Mouse (Mus musculus) layer of hippocampus, postnatal 25 days (tissue): Measurements from ENCODE around the gene Fam169b. TPM values are rescaled to one million over a fixed set of nuclear protein-coding genes. Genes with fewer than 3 reads are reported as not detected.
"Not testable (repeated sequence)": the region's sequence is repeated elsewhere in the genome, so short reads cannot be mapped to it uniquely, and the experiment has no call there.

Experiments used
- DNase-seq, 2 experiments: peaks; one replicate each; pipeline ENCODE4 v3.0.0; 2022; ENCODE audit warnings: mixed read lengths in 2 of 2, low spot score in 1 of 2; ENCODE audit errors: extremely low spot score in 1 of 2
- total RNA-seq, 2 experiments: library from RNA; stranded (reverse); gene quantifications; 2 replicates each; pipeline ENCODE4 v1.2.3; 2021

Fam169b gene
- total RNA-seq, 2 experiments from 2014 or later: 0.37 to 0.47 TPM

DNA sequence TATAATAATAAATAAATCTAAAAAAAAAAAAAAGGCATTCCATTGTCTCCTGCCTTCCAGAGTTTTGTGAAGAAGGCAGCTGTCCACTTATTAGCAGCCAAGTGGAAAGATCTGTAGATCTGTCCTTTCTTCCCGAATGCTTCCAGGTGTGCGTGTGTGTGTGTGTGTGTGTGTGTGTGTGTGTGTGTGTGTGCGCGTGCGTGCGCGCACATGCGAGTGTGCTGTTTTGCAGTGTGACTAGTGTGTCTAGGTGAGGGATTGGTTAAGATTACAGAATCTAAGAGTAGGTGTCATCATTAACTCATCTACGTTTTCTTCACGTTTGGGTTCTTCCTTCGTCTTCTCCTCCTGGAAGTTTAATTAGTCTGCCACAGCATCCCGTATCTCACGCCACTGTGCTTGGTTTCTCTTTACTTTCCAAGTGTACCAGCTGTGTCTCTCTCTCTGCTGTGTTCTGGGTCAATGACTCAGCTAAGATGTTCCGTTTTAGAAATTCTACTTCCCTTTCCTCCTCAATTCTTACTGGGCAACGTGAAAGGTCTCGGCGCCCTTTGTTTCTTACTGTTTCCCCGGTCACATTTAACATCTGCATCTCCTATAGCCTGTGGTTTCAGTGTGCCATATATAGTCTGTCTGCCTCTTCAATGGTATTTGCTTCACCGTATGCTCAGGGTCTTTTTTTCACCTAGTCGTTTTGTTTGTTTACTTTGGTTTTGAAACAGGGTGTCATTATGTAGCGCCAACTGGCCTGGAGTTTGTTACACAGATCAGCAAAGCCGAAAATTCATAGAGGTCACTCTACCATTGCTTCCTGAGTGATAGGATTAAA is 8.9 kb downstream of the Fam169b start:
- DNase-seq: no peak

GRCm38 (mm10) chr7:68283133-68283520 is 9.5 kb downstream of the Fam169b start:
- DNase-seq: not testable (repeated sequence)

GRCm38 (mm10) chr7:68283776-68284175 is 10.1 kb downstream of the Fam169b start:
- DNase-seq: no peak

- DNase-seq: no peak
Observed at GRCm38 (mm10) chr7:68285851-68286298, 12.2 kb downstream of the Fam169b start.

GRCm38 (mm10) chr7:68286526-68287481 is 13.2 kb downstream of the Fam169b start:
- no peak for DNase-seq

DNA sequence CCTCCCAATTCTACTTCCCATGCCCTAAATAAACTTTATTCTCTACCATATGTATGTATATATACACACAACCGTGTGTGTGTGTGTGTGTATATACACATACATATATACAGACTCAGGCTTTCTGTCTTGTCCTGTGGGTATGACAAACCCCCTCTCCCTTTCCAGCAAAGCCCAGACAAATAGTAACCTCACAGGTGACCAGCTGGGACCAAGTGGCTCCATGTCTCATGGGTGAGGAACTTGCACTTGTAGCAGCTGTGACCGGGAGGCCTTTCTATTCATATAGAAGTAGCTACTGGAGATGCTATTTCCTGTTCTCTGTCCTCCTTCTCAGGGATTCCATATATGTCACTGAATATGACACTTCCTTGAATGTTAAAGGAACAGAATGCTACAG is 13.9 kb downstream of the Fam169b start:
- DNase-seq: no peak

GRCm38 (mm10) chr7:68288000-68288399 is 14.4 kb downstream of the Fam169b start:
- not testable (repeated sequence) for DNase-seq

GRCm38 (mm10) chr7:68289081-68289480 is 15.4 kb downstream of the Fam169b start:
- no peak for DNase-seq

DNA sequence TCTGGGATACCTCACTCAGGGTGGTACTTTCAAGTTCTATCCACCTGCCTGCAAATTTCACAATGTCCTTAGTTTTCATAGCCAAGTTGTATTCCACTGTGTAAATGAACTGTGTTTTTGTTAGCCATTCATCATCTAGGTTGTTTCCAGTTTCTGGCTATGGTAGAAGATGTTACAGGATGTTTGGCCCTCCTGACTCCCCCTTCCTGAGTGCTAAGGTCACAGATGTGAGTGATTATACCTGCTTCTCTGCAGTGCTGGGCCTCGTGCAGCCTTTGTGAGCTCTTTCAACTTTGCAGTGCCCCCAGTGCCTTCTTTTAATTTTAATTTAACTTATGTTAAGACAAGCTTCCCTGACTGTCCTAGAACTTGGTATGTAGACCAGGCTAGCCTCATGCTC is 18.0 kb downstream of the Fam169b start:
- no peak for DNase-seq

DNA sequence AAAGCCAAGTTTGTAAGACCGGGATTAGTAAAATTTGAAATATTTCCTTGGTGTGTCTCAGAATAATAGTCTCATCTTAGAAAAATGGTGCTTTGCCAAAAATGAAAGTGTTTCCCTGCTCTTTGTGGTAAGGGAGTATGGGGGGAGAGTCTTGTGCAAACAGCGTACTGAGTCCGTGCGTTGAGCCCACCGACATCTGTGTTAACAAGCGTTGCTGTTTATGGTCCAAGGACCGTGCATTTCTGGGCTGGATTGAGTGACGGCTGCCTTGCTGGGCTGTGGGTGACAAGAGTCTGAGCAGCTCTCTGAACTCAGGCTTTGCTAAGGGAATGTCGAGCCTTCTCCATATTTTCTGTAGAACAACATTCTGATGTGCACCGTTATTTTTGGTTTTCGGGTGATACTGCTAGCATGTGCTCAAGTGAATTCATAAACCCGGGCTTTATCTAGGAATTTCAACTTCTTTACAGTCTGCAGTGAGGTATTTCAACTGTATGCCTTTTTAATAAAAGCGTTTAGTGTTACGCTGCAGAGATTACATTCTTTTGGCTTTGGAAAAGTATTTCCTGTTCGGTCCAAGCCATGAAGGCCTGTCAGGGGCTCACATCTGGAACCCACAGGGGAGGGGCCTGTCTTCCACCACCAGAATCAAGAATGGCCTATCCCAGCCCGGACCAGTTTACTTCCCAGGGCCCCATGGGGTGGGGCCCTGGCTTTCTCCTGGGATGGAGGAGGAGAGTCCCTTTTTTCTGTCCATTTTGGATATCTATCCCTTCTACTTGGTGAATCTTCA is 20.6 kb downstream of the Fam169b start:
- no peak for DNase-seq

- no peak for DNase-seq
Observed at GRCm38 (mm10) chr7:68296487-68296886, 22.8 kb downstream of the Fam169b start.

DNA sequence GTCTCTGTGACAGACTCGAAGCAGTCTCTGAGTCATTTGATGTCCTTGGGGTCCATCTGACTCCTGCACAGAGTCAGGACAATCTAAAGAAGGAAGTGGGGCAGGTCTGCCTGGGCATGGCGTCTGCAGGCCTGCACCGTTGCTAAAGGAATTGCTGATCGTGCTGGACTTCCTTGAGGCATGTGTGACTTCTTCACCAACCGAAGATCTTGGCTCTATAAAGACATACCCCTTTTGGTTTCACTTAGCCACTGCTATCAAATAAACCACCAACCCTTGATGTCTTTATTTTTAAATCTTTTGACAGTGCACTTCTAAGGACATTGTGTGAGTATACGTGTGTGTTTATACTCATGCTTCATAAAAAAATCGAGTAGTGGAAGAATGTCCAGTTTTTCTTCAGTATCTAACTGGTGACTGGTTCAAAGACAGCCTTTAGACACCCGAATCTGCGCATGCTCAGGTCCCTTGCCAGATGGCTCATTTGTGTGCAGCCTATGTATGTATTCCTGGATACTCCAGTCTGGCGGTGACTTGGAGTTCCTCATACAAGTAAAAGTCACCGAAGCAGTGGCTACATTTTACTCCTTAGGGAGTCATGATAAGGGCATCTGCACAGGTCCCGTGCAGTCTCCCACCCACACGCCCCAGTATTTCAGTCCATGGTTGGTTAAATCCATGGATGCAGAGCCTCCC is 24.9 kb downstream of the Fam169b start:
- DNase-seq: no peak

- DNase-seq: no peak
Observed at GRCm38 (mm10) chr7:68301160-68301559, 27.5 kb downstream of the Fam169b start.

DNA sequence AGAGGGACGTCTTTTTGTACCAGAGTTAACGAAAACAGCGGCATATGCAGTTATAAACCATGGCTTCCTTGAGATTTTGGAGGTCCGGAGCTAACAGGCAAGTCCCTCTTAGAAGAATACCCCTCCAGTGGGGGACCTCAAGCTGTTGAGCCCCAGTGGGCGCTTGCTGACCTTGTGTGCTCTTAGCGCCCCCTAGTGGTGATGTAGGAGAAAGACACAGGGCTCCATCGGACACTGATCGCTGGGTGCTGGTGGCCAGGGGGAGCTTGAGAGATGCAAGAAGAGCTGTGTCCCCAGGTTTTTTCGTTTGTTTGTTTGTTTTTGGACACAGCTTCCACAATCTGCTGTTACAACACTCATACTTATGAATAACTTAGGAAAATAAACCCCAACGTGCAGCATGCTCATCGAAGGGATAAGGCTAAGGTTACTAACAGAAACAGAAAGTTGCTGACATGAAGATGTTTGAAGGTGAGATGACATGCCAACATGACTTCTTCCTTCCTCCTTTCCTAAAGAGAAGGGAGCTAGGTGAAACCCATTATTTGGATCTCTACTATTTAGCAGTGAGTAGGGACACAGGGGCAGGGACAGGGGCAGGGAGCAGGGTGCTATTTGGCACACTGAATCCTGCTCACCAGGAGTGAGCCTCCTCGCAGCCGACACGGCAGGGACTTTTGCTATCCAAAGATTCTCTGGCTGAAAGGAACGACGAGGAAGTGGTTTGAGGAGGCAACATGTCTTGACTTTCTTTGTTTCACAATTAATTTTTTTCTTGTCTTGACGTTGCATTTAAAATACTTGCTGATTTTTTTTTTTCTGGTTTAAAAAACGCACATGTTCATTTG is 29.2 kb downstream of the Fam169b start:
- peak; percentile 60 to 62 for DNase-seq

DNA sequence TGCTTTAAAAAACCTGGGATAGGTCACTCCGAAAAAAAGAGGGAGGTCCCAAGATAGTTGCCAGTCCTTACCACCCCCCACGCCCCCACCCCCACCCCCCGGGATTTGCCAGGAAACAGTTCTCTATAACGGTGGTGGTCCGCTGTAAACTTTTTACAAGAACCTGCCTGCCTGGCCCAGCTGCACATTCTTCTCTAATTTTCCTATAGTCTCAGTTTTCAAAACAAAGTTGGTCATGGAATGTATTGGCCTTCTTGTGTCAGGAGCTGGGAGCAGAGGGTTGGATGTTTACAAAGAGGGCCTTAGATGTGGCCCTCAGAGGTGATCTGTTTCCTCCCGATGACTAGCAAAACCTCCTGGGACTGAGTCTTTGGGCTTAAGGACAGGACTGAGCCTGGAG is 30.0 kb downstream of the Fam169b start:
- no peak for DNase-seq

DNA sequence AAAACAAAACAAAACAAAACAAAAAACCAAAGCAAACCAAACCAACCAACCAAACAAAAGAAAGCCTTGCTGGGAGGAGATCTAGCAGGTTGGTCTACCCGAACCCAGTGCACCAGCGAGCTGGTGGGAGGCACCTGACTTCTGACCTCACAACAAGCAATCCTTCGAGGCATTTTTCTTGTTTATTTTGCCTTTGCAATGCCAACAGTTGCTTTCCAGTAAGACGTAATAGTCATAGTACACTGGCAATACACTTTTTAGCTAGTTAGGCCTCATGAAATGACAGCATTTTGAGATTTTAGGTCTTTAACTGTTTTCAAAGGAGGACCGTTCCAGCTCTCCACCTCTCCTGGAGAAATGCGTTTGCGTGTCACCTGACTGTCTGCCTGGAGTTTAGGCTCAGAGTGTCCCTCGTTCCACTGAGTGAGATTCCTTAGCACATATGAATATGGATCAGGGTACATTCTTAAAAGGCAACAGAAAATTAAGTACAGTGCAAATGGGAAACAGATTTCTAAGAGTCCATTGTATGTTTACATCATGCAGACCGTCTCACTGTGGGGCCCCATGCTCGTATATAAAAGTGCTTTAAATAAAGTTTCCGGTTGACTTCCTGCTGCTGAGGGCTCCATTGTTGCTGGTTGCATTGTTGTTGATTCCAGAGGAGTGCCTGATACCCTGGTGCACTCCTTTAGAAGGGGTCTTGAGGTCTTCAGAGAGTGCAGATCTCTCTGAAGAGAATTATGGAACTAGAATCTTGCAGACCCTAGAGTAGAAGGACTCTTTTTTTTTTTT is 32.3 kb downstream of the Fam169b start:
- DNase-seq: no peak

DNA sequence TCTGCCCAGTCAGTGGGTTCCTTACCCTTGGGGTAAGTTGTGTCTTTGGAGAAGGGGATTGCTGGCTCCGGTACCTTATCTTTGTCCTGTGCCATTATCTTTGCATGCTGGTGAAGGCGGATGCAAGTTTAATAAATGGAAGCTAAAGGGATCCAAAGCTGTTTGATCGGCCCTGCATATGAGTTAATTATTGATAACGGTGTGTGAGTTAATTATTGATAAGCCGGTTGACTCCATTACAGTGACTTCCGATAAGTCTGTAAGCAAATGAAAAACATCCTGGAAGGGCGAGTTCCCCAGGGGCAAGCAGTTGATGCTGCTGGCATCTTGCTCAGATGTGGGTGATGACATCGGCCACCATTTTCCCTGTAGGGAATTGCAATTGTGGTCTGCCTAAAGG is 33.1 kb downstream of the Fam169b start:
- no peak for DNase-seq

GRCm38 (mm10) chr7:68311469-68311868 is 37.8 kb downstream of the Fam169b start:
- DNase-seq: no peak
